Mouse (Mus musculus): Measurements from ENCODE around the gene Mre11a.

Mre11a gene

DNA sequence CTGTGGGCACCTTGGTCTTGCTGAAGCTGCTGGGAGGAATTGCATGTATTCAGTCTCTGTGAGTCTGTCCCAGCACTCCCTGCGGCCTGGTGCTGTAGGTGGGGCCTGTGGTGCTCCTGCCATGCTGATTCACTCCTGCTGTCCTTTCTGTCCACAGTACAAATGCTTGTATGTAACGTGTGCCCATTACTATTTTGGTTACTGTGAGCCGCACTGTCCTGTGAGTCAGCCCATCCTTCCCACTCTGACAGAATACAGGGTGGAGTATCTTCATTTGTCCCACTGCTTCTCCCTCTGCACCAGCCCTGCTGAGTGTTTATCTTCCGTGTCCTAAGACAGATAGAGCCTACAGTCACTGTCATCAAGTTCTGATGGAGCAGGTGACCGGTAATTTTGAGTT is 25.7 kb downstream of the Mre11a start:
- ATAC-seq (ENCODE audit: insufficient number of reproducible peaks, low FRiP score, low TSS enrichment) = no peak

DNA sequence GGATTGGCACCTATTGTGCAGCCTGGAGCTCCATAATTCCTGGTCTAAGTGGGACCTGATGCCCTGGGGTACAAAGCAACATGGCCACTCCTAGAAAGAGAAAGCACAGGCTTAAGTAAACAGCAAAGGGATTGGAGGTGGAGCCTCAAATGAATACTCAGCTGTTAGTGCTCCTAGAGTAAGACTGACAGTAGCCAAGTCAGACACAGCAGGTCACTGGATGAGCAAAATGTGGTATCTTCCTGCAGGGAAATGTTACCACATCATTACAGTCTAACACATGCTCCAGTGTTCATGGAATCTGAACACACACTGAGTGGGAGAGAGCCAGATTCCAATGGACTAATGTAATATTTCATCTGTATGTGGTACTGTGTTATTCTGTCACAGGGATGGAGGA is 36.9 kb downstream of the Mre11a start:
- no peak for ATAC-seq (ENCODE audit: insufficient number of reproducible peaks, low FRiP score, low TSS enrichment)

GRCm38 (mm10) chr9:14824840-14825239 is 40.4 kb downstream of the Mre11a start:
- ATAC-seq (ENCODE audit: insufficient number of reproducible peaks, low FRiP score, low TSS enrichment) = no peak

- ATAC-seq (ENCODE audit: insufficient number of reproducible peaks, low FRiP score, low TSS enrichment) = no peak
Measured at GRCm38 (mm10) chr9:14827875-14828274, 43.4 kb downstream of the Mre11a start.

GRCm38 (mm10) chr9:14832046-14832445 is 47.6 kb downstream of the Mre11a start:
- no peak for ATAC-seq (ENCODE audit: insufficient number of reproducible peaks, low FRiP score, low TSS enrichment)

- no peak for ATAC-seq (ENCODE audit: insufficient number of reproducible peaks, low FRiP score, low TSS enrichment)
Measured at GRCm38 (mm10) chr9:14835335-14836075, 51.1 kb downstream of the Mre11a start.

- ATAC-seq (ENCODE audit: insufficient number of reproducible peaks, low FRiP score, low TSS enrichment) = no peak
Measured at GRCm38 (mm10) chr9:14839527-14839926, 55.1 kb downstream of the Mre11a start.

DNA sequence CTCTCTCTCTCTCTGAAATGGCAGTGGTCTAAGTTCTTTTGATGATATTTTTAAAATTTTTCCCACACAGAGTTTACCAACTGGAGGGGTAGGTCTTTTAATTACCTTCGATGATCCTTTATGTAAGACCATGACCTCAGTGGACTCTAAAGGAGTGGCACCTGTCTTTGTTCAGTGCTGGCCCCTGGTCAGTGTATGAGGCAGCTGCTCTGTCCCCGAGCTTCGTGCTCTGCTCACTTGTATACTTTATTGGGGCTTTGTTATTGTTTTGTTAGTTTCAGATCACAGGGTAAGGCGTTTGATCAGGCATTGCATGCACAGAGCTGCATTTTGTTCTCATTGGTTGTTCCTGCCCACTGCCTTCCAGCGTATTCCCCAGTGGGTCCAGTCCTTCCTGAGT is 55.5 kb downstream of the Mre11a start:
- no peak for ATAC-seq (ENCODE audit: insufficient number of reproducible peaks, low FRiP score, low TSS enrichment)

- no peak for ATAC-seq (ENCODE audit: insufficient number of reproducible peaks, low FRiP score, low TSS enrichment)
Measured at GRCm38 (mm10) chr9:14841878-14842761, 57.7 kb downstream of the Mre11a start.

GRCm38 (mm10) chr9:14843311-14843857 is 58.9 kb downstream of the Mre11a start:
- ATAC-seq (ENCODE audit: insufficient number of reproducible peaks, low FRiP score, low TSS enrichment) = no peak

DNA sequence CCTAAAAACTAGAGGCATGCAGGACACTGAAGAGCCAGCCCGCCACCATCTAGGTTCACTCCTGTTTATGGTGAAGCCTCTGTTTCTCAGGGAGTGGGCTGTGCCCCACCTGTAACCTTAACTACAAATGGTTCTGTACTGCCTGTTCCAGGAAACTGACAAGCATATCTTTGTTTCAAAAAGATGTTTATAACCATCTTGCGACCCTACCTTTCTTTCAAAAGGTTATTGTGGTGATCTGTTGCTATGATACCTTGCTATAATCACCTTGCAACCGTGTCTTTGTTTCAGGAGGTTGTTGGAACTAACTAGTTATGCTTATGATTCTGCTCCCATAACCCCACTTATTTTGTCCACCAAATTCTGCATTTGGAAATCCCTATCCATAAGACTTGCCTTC is 59.4 kb downstream of the Mre11a start:
- ATAC-seq (ENCODE audit: insufficient number of reproducible peaks, low FRiP score, low TSS enrichment) = no peak

DNA sequence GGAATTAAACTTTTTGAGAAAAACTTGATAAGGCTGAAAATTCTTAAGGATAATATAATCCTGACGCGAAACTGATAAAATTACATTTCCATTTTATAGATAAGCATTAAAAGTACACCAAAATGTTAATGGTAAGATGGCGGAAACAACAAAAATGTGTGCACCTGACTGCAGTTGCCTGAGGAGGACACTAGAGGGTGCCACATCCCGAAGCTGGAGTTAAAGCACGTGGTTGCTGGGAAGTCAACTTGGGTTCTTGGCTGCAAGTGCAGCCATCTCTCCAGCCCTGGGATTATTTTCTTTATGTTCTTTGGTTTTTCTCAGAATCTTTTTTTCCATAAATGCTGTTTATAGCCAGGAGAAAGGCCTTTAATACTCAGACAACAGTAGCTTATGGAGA is 62.0 kb downstream of the Mre11a start:
- ATAC-seq (ENCODE audit: insufficient number of reproducible peaks, low FRiP score, low TSS enrichment) = no peak

DNA sequence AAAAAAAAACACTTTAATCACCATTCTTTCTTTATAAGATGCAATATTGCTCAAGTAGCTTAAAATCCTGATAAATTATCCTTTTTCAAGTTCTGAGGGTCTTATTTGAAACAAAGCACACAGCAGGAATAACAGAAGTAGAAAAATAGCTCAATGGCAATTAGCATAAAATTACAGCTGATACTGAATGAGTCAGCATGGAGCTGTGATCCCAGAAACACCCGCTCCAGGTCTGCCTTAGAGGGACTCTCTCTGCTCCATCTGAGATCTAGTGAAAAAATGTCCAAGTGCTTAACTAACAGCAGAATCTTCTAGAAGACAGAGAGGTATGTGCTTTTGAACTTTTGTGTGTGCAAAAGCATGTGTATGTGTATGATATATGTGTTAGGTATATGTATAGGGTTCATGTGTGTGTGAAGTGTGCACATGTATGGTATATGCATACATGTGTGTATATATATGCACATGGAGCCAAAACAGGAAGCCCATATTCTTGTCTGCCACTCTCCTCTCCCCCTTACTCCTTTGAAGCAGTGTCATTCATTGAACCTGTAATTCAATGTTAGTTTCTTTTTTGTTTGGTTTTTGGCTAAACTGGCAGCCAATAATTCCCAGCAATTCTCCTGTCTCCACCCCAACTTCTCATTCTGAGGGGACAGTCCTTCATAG is 63.9 kb downstream of the Mre11a start:
- no peak for ATAC-seq (ENCODE audit: insufficient number of reproducible peaks, low FRiP score, low TSS enrichment)

DNA sequence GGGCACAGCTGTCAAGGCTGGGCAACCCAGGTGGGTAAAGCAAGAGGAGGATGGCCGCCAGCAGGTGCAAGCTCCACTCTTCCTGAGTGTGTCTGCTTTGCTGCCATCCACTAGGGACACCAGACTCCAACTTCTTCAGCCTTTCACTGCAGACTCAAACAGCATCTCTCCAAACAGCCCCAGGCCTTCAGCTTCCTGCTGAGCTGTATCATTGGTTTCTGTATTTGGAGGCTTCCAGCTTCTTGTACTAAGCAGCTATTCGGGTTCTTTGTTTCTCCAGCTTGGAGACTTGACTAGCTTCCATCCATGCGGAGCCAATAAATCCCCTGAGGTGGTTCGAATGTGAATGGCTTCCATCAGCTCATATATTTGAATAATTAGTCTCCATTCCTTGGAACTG is 70.1 kb downstream of the Mre11a start:
- no peak for ATAC-seq (ENCODE audit: insufficient number of reproducible peaks, low FRiP score, low TSS enrichment)

- no peak for ATAC-seq (ENCODE audit: insufficient number of reproducible peaks, low FRiP score, low TSS enrichment)
Measured at GRCm38 (mm10) chr9:14856922-14857654, 72.6 kb downstream of the Mre11a start.

DNA sequence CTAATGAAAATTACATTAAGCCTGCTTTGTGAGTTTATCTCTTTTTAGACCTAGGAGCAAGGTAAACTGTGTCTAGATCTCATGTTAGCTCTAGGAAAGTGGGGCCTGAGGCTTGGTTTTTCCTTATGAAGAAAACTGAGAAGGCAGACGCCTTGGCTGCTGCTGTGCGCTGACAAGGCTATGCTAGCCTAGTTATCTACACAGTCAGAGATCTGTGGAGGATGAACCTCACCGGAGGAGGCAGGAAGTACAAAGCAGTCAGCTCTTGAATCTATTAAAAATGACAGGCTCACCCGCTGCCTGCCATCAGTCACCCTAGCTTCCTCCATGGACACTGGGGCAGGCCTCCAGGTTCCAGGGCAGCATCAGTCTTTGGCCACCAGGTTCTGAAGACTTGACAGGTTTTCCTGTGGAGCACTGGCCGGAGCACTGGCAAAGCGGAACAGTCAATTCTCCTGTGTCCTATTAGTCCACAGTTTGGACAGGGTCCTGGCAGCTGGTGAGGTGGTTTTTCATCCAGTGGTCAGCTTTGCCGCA is 73.8 kb downstream of the Mre11a start:
- ATAC-seq (ENCODE audit: insufficient number of reproducible peaks, low FRiP score, low TSS enrichment) = no peak

DNA sequence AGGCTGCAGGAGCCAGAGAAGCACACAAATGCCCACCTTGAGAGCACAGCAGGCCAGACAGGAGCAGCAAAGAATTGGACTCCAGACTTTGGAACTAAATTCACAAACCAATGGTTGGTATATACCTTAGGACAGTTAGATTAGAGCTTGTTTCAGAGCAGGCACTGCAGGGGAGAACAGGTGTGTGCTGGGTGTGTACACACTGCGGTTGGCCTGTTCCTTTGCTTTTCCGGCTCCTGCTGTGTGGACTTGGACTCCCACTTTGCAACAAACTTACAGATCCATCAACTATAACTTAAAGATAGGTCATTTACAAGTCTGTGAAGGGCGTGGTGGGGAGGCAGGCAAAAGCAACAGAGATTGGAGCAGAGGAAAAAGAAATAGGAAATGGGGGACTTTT is 74.3 kb downstream of the Mre11a start:
- ATAC-seq (ENCODE audit: insufficient number of reproducible peaks, low FRiP score, low TSS enrichment) = no peak

DNA sequence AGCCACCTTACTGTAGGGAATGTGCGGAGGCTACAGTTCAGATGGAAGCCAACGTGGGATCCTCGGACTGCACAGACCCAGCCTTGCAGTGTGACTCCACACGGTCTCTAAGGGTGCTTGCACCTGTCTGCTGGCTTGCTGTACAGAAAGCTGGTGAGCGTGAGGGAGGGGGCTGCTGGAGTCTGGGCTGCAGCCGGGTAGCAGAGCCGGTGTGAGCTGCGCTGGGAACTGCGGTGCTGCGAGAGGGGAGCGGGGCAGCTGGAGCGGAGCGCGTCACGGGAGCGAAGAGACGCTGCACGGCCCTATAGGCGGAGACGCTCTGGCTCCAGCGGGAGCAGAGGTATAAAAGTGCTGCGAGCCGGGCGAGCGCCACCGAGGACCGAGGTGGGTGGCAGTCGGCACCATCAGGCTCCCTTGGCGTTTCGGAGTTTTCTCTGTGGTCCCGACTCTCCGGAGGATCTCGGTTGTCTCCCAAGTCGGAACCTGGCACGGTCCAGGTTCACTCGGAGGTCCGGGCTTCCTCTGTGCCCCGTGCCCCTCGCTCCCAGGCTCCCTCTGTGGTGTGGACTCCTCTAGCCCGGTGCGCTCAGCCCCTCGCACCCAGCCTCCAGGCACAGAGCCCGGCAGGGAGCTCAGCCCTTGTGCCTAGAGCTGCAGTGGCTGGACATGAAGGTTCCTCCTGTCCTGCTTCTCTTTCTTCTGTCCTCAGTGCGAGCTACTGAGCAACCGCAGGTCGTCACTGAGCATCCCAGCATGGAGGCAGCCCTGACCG is 75.6 kb downstream of the Mre11a start, which contains the start of gene Gpr83:
Gene Gpr83 (plus strand): TSS at position 343 of the 772 bp plus-strand sequence.
- peak; percentile 26; the same call in 1 of the 2 replicates for ATAC-seq (ENCODE audit: insufficient number of reproducible peaks, low FRiP score, low TSS enrichment)

- ATAC-seq (ENCODE audit: insufficient number of reproducible peaks, low FRiP score, low TSS enrichment) = no peak
Measured at GRCm38 (mm10) chr9:14863126-14863525, 78.7 kb downstream of the Mre11a start.

Data from cerebellum, adult (tissue).